Mouse (Mus musculus): ENCODE results near the gene Thoc3. TPM values are rescaled to one million over a fixed set of nuclear protein-coding genes. Genes with fewer than 3 reads are reported as not detected.
A peak's percentile ranks its signal among the peaks of the same experiment; 100 is the strongest.

The Thoc3 gene
- polyA plus RNA-seq, 1 experiment from 2014 or later = 92.9 TPM

GRCm38 (mm10) chr13:54447496-54448224 lies 21.0 kb downstream of the Thoc3 start:
- WGBS = 4% methylated on average over 14 of the region's 15 CpGs
- DNase-seq (ENCODE audit: low spot score) (peak; percentile 72), ATAC-seq (ENCODE audit: low FRiP score) (0 out of 2 replicates have a peak, but pooled peaks have one; percentile 60)
- 0 out of 2 replicates have a peak, but pooled peaks cover 3% of the 10 kb centered on the region for H3K4me1 ChIP-seq (replicated peaks; ENCODE audit: control insufficient read depth, insufficient read depth, low read length)
- H3K9ac ChIP-seq = no peak overlapping the region
- 0 out of 2 replicates have a peak overlapping the region, but pooled peaks have one; percentile 10 for H3K4me2 ChIP-seq (replicated peaks)
- no peaks in the 10 kb centered on the region for H3K9me3 ChIP-seq (ENCODE audit: control insufficient read depth, low read length)
- no peaks in the 10 kb centered on the region for H3K27me3 ChIP-seq (ENCODE audit: control insufficient read depth, insufficient read depth, low read length)
- no peak overlapping the region for H3K4me3 ChIP-seq (replicated peaks; ENCODE audit: low read length)
- H3K27ac ChIP-seq = no peak overlapping the region
- H3K36me3 ChIP-seq (replicated peaks; ENCODE audit: control insufficient read depth, insufficient read depth) = no peaks in the 10 kb centered on the region

- no peaks in the 10 kb centered on the region for H3K9me3 ChIP-seq (ENCODE audit: control insufficient read depth, low read length)
- H3K4me1 ChIP-seq (replicated peaks; ENCODE audit: control insufficient read depth, insufficient read depth, low read length) = 0 out of 2 replicates have a peak, but pooled peaks cover 3% of the 10 kb centered on the region
- DNase-seq (ENCODE audit: low spot score) (peak; percentile 93), ATAC-seq (ENCODE audit: low FRiP score) (peak; percentile 69; the same call in 1 of the 2 replicates)
- H3K27me3 ChIP-seq (ENCODE audit: control insufficient read depth, insufficient read depth, low read length) = no peaks in the 10 kb centered on the region
- H3K36me3 ChIP-seq (replicated peaks; ENCODE audit: control insufficient read depth, insufficient read depth) = no peaks in the 10 kb centered on the region
- no peak overlapping the region for H3K4me2 ChIP-seq (replicated peaks)
- 28% methylated on average over 19 of the region's 19 CpGs for WGBS
- no peak overlapping the region for H3K27ac ChIP-seq
- no peak overlapping the region for H3K9ac ChIP-seq
- H3K4me3 ChIP-seq (replicated peaks; ENCODE audit: low read length) = no peak overlapping the region
Observed at GRCm38 (mm10) chr13:54446686-54447495, 21.8 kb downstream of the Thoc3 start.

GRCm38 (mm10) chr13:54443693-54444092 lies 25.0 kb downstream of the Thoc3 start:
- H3K27me3 ChIP-seq (ENCODE audit: control insufficient read depth, insufficient read depth, low read length) = no peaks in the 10 kb centered on the region
- no peaks in the 10 kb centered on the region for H3K36me3 ChIP-seq (replicated peaks; ENCODE audit: control insufficient read depth, insufficient read depth)
- H3K9ac ChIP-seq = no peak overlapping the region
- H3K27ac ChIP-seq = no peak overlapping the region
- no peak for DNase-seq (ENCODE audit: low spot score)
- H3K9me3 ChIP-seq (ENCODE audit: control insufficient read depth, low read length) = no peaks in the 10 kb centered on the region
- no peak overlapping the region for H3K4me2 ChIP-seq (replicated peaks)
- H3K4me1 ChIP-seq (replicated peaks; ENCODE audit: control insufficient read depth, insufficient read depth, low read length) = 0 out of 2 replicates have a peak, but pooled peaks cover 3% of the 10 kb centered on the region
- no peak overlapping the region for H3K4me3 ChIP-seq (replicated peaks; ENCODE audit: low read length)
- 84% methylated on average over 3 of the region's 3 CpGs for WGBS
- ATAC-seq (ENCODE audit: low FRiP score) = no peak

GRCm38 (mm10) chr13:54439912-54440311 lies 28.7 kb downstream of the Thoc3 start:
- Histone ChIP-seq H3K36me3 (replicated peaks; ENCODE audit: control insufficient read depth, insufficient read depth) (no peaks in the 10 kb centered on the region), H3K9me3 (ENCODE audit: control insufficient read depth, low read length) (no peaks in the 10 kb centered on the region), H3K4me2 (replicated peaks) (no peak overlapping the region), H3K27ac (no peak overlapping the region), H3K9ac (no peak overlapping the region), H3K27me3 (ENCODE audit: control insufficient read depth, insufficient read depth, low read length) (no peaks in the 10 kb centered on the region), H3K4me3 (replicated peaks; ENCODE audit: low read length) (no peak overlapping the region), H3K4me1 (replicated peaks; ENCODE audit: control insufficient read depth, insufficient read depth, low read length) (no peaks in the 10 kb centered on the region)
- WGBS = 70% methylated on average over 7 of the region's 7 CpGs
- DNase-seq (ENCODE audit: low spot score) = no peak
- no peak for ATAC-seq (ENCODE audit: low FRiP score)

GRCm38 (mm10) chr13:54438814-54439213 lies 29.8 kb downstream of the Thoc3 start:
- H3K36me3 ChIP-seq (replicated peaks; ENCODE audit: control insufficient read depth, insufficient read depth) = no peaks in the 10 kb centered on the region
- ATAC-seq (ENCODE audit: low FRiP score) = no peak
- H3K9me3 ChIP-seq (ENCODE audit: control insufficient read depth, low read length) = no peaks in the 10 kb centered on the region
- no peak overlapping the region for H3K9ac ChIP-seq
- no peaks in the 10 kb centered on the region for H3K27me3 ChIP-seq (ENCODE audit: control insufficient read depth, insufficient read depth, low read length)
- WGBS = 86% methylated on average over 3 of the region's 3 CpGs
- DNase-seq (ENCODE audit: low spot score) = no peak
- no peak overlapping the region for H3K27ac ChIP-seq
- H3K4me3 ChIP-seq (replicated peaks; ENCODE audit: low read length) = no peak overlapping the region
- H3K4me1 ChIP-seq (replicated peaks; ENCODE audit: control insufficient read depth, insufficient read depth, low read length) = no peaks in the 10 kb centered on the region
- no peak overlapping the region for H3K4me2 ChIP-seq (replicated peaks)

- no peak overlapping the region for H3K27ac ChIP-seq
- H3K4me1 ChIP-seq (replicated peaks; ENCODE audit: control insufficient read depth, insufficient read depth, low read length) = no peaks in the 10 kb centered on the region
- H3K9me3 ChIP-seq (ENCODE audit: control insufficient read depth, low read length) = no peaks in the 10 kb centered on the region
- H3K4me2 ChIP-seq (replicated peaks) = no peak overlapping the region
- H3K4me3 ChIP-seq (replicated peaks; ENCODE audit: low read length) = no peak overlapping the region
- no peak for DNase-seq (ENCODE audit: low spot score)
- no peak overlapping the region for H3K9ac ChIP-seq
- no peaks in the 10 kb centered on the region for H3K36me3 ChIP-seq (replicated peaks; ENCODE audit: control insufficient read depth, insufficient read depth)
- 88% methylated on average over 6 of the region's 6 CpGs for WGBS
- no peaks in the 10 kb centered on the region for H3K27me3 ChIP-seq (ENCODE audit: control insufficient read depth, insufficient read depth, low read length)
- ATAC-seq (ENCODE audit: low FRiP score) = no peak
Observed at GRCm38 (mm10) chr13:54437083-54437482, 31.6 kb downstream of the Thoc3 start.

GRCm38 (mm10) chr13:54436666-54437065 lies 32.0 kb downstream of the Thoc3 start:
- 87% methylated on average over 5 of the region's 5 CpGs for WGBS
- no peak for ATAC-seq (ENCODE audit: low FRiP score)
- H3K9ac ChIP-seq = no peak overlapping the region

GRCm38 (mm10) chr13:54431161-54431560 lies 37.5 kb downstream of the Thoc3 start:
- no peak for DNase-seq (ENCODE audit: low spot score)
- H3K4me2 ChIP-seq (replicated peaks) = no peak overlapping the region
- no peaks in the 10 kb centered on the region for H3K36me3 ChIP-seq (replicated peaks; ENCODE audit: control insufficient read depth, insufficient read depth)
- H3K9me3 ChIP-seq (ENCODE audit: control insufficient read depth, low read length) = no peaks in the 10 kb centered on the region
- 86% methylated on average over 9 of the region's 9 CpGs for WGBS
- H3K9ac ChIP-seq = no peak overlapping the region
- H3K4me3 ChIP-seq (replicated peaks; ENCODE audit: low read length) = no peak overlapping the region
- no peaks in the 10 kb centered on the region for H3K4me1 ChIP-seq (replicated peaks; ENCODE audit: control insufficient read depth, insufficient read depth, low read length)
- no peak overlapping the region for H3K27ac ChIP-seq
- no peaks in the 10 kb centered on the region for H3K27me3 ChIP-seq (ENCODE audit: control insufficient read depth, insufficient read depth, low read length)
- ATAC-seq (ENCODE audit: low FRiP score) = no peak

More at GRCm38 (mm10) chr13:54436666-54437065, 32.0 kb downstream of the Thoc3 start:
- Histone ChIP-seq H3K27ac (no peak overlapping the region), H3K4me3 (replicated peaks; ENCODE audit: low read length) (no peak overlapping the region), H3K4me1 (replicated peaks; ENCODE audit: control insufficient read depth, insufficient read depth, low read length) (no peaks in the 10 kb centered on the region), H3K36me3 (replicated peaks; ENCODE audit: control insufficient read depth, insufficient read depth) (no peaks in the 10 kb centered on the region), H3K27me3 (ENCODE audit: control insufficient read depth, insufficient read depth, low read length) (no peaks in the 10 kb centered on the region), H3K4me2 (replicated peaks) (no peak overlapping the region), H3K9me3 (ENCODE audit: control insufficient read depth, low read length) (no peaks in the 10 kb centered on the region)
- no peak for DNase-seq (ENCODE audit: low spot score)

GRCm38 (mm10) chr13:54430051-54430450 lies 38.6 kb downstream of the Thoc3 start:
- Histone ChIP-seq H3K4me3 (replicated peaks; ENCODE audit: low read length) (no peak overlapping the region), H3K36me3 (replicated peaks; ENCODE audit: control insufficient read depth, insufficient read depth) (no peaks in the 10 kb centered on the region), H3K9me3 (ENCODE audit: control insufficient read depth, low read length) (no peaks in the 10 kb centered on the region), H3K27ac (no peak overlapping the region), H3K4me2 (replicated peaks) (no peak overlapping the region), H3K9ac (no peak overlapping the region), H3K4me1 (replicated peaks; ENCODE audit: control insufficient read depth, insufficient read depth, low read length) (peaks cover 5% of the 10 kb centered on the region; the same call in 1 of the 2 replicates), H3K27me3 (ENCODE audit: control insufficient read depth, insufficient read depth, low read length) (no peaks in the 10 kb centered on the region)
- WGBS = 67% methylated on average over 2 of the region's 2 CpGs
- no peak for ATAC-seq (ENCODE audit: low FRiP score)
- no peak for DNase-seq (ENCODE audit: low spot score)
